Mouse (Mus musculus): ENCODE data around the gene Wrap73.

GRCm38 (mm10) chr4:154137139-154137538 is 5.0 kb upstream of the Wrap73 start:
- TF ChIP-seq POLR2A (IDR thresholded peaks at IDR 0.05; ENCODE audit: low read depth, low read length) (no peak), CTCF (IDR thresholded peaks at IDR 0.05; ENCODE audit: extremely low read depth, insufficient read length, insufficient replicate concordance, low read depth, low read length) (no peak)
